Mouse (Mus musculus) heart, adult 9 months (tissue): ENCODE measurements around the gene Mink1.
"Not testable (repeated sequence)": the region's sequence is repeated elsewhere in the genome, so short reads cannot be mapped to it uniquely, and the experiment has no call there.

ENCODE experiments used
- DNase-seq, 2 experiments: peaks; one replicate each; pipeline ENCODE4 v3.0.0; 2022; ENCODE audit warnings: low spot score in 2 of 2

The Mink1 gene

DNA sequence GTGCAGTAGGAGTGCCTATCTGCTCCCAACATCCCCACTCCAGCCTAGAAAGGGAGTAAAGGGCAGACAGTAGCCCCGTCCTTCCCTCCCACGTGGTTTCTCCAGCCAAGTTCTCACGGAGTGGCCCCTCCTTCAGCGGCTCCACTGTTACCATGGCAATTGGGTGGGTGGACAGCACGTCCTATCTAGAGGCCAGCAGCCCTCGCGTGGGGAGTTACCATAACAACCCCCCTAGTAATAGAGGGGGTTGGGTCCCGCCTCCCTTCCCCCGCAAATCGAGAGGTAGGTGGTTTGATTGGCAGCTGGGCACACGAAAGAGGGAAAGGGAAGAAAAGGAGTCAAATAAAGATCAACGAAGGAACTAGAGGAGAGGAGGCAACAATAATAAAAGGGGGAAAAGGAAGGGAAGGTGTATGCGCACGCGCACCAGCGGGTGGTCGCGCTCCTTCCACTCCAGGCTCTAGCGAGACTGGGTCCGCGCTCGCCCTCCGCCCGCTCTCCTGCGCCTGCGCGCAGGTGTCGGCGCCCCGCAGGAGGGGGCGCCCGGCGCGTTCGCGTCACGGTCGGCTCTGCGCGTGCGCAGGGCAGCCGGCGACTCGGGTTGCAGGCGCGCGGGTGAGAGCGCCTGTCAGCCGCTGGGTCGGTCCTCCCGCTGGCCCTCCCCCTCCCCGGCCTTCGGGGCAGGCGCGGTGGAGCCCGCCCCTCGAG lies at the start of gene Mink1:
Gene Mink1, plus strand, starts transcription at position 595 of the 708 bp plus-strand sequence.
- peak; percentile 88 to 90 for DNase-seq

DNA sequence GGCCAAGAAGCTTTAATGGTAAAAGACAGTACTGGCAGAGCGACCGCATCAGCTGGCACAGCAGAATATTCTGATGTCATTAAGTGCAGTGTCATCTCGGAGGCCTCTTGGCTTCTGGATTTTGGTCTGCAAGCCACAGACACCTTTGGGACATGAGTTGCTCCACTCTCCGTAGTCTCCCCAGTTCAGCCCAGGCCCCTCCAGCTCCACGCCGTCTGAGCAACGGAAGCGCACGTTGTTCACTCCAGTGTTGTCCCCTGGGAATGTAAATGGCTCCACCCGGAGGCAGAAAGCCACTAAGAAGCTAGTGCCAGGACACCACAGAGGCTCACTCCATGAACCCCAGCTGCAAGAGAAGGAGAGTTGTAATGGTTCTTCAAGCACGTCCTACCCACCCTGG lies 49.2 kb upstream of the Mink1 start:
- DNase-seq, result peak; percentile 59 to 61

DNA sequence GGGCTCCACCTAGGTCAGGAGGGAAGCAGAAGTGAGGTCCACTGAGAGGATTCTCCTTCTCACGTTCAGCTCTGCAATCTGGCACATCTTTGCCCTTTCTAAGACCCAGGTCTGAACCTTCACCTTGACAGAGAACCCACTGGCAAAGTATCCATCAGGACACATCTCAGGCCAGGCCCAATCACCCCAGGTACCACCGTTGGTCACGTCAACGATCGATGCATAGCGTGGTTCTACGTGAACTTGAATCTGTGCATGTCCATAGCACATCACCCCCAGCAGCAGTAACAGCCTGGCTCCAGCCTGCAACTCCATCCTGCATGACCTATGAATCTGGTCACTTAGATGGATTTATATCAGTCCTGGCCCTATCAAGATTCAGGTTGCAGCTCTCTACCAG lies 48.4 kb upstream of the Mink1 start, which contains the start of gene Vmo1:
Gene Vmo1, minus strand, starts transcription at position 329 of the 400 bp plus-strand sequence.
- DNase-seq, result no peak

DNA sequence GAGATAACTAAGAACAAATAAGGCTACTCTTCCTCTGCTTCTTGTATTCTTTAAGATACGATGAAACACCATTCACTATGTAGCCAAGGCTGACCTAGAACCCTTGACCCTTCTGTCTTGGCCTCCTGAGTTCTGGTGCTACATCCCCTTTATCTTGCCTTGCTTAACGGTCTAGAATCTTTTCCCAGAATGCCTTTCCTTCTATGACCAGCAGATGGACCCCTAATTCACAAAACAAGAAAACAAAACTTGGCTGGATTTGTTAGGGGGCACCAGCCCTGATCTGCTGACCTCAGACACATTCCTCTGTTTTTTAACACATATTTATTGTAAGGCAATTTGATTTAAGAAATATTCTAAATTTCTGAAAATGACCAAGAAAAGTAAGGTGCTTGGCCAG lies 46.3 kb upstream of the Mink1 start:
- DNase-seq, result peak in 1 of 2 experiments; percentile 51

- no peak for DNase-seq
Measured at GRCm38 (mm10) chr11:70518436-70518835, 44.2 kb upstream of the Mink1 start.

GRCm38 (mm10) chr11:70518923-70519322 lies 43.8 kb upstream of the Mink1 start, which contains the start of gene Gltpd2:
Gene Gltpd2, plus strand, starts transcription at chr11:70519196.
- DNase-seq, result no peak

DNA sequence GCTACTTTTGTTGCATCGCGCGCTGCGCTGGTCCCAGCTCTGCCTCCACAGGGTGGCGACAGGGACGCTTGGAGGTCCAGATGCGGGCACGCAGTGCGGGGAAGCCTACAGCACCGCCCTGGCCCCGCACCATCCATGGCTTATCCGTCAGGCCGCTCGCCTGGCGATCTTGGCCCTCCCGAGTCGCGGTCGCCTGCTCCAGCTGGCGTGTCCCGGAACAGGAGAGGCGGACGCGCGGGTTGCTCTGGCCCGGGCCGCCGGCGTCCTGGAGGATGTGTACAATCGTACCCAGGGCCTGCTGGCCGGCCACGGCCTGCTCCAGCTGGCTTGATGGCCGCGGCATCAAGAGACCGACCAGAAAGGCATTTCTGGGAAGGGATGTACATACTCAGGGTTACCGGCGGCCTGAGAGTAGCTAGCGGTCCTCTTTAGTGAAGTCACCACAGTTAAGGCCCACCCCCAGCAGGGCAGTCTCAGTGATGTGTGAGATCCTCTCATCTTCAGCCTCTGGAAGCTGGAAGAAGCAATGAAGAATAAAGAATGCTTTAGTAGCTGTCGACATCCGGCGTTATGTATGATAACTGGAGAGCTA lies 42.4 kb upstream of the Mink1 start:
- DNase-seq, result peak; percentile 49 to 51

DNA sequence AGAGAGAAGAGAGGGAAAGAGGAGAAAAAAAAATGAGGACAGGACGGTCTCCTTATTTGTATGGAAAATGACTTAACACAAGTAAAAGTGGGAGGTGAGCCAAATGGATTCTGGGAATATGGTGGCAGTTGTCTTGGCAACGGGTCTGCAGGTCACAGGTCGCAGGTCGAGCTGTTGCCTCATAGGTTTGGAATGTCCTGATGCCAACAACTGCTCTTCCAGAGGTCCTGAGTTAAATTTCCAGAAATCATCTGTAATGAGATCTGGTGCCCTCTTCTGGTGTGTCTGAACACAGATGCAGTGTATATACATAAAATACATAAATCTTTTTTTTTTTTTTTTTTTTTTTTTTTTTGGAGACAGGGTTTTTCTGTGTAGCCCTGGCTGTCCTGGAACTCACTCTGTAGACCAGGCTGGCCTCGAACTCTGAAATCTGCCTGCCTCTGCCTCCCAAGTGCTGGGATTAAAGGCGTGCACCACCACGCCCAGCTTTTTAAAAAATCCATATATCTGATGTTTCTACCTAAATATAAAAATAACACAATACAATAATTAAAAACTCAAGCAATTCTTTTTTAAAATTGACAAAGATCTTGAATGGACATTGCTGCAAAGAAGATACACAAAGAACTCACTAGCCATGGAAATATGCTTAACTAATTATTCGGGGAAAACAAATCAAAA lies 39.2 kb upstream of the Mink1 start:
- not testable (repeated sequence) for DNase-seq

DNA sequence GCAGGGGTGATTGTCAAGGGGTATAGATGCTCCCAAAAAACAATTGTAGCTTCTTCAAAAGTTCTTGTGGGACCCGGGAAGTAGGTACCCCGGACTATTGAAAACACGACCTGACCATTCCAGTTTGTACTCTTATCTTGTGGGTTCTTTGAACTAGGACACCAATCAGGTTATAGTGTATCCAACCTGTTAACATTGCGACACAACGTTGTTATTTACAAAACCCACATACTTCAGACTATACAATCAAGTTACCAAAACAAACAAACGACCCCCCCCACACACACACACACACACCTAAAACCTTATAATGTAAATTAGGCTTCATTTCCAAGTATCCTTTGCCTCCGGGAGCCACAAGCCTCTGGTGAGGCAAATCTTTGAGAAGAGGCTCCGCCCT lies 37.9 kb upstream of the Mink1 start:
- DNase-seq, result no peak

GRCm38 (mm10) chr11:70525184-70525678 lies 37.5 kb upstream of the Mink1 start, which contains the start of gene Psmb6:
Gene Psmb6, plus strand, starts transcription at chr11:70525367.
- DNase-seq, result peak; percentile 94 to 96

DNA sequence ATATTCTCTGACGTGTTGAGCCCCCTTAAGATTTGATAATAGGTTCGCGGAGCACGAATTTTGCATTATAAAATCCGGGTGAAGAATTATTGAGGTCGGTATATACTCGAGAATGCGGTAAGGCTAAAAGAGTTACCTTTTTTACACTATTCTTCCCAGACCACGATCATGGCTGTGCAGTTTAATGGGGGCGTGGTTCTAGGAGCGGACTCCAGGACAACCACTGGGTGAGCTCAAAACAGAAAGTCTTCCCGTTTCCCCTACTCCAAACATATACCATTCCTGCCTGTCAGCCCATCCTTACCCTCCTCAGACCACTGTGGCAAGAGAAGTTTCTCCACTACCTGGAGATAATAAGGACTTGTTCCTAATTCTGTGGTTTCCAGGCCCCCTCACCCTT lies 37.0 kb upstream of the Mink1 start:
- DNase-seq, result no peak

- no peak for DNase-seq
Measured at GRCm38 (mm10) chr11:70526211-70526610, 36.5 kb upstream of the Mink1 start.

DNA sequence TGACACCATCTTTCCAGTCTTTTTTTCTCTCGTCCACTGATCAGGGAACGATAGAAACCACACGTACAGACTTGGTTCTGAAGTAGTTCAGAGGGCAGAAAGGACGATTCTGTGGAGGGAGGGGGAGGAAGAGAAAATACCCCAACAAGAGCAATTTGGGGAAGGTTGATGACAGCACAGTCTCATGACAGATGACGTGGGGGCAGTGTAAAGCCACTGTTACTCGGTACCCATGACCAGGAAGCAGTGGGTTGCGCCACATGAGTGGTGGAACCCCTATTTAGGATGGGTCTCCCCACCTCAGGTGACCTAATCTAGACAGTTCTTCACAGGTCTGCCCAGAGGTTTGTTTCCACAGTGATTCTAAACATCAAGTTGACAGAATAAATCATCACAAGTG lies 34.1 kb upstream of the Mink1 start:
- no peak for DNase-seq

- not testable (repeated sequence) for DNase-seq
Measured at GRCm38 (mm10) chr11:70531065-70531464, 31.6 kb upstream of the Mink1 start.

DNA sequence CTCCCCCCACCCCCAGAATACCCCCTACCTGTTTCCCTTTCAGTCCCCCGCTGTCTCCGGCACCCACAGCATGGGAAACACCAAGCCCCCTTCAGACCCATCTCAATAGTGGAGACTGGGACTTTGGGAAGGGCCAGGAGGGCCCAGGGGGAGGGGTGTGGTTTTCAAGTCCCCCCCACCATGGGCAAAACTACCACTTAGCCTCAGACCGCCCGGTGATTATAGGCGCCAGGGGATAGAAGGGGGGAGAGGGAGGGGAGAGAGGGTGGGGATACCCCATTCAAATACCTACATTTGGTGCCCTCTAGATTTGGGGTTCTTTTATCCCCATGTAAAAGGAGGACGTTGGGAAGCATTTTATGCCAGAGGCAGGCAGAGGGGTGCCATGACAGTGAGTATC lies 29.8 kb upstream of the Mink1 start, which contains the start of gene Gm40193:
Gene Gm40193, minus strand, starts transcription at position 101 of the 400 bp plus-strand sequence.
- DNase-seq, result no peak

DNA sequence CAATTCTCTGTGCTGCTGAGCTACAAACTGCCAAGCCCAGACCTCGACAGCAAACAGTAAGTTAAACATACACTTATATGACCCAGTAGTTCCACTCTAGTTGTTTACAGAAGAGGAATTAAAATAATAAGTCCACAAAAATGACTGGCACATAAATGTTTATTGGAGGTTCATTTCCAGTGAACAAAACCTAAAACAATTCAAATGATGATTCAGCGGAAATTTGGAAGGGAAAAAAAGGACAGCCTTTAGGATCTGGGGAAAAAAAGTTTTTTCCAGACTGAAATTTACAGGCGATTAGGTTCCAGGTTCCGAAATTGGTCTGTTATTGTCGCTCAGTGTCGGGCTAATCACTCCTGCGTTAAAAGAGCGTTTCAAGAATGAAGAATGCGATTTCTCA lies 23.3 kb upstream of the Mink1 start:
- no peak for DNase-seq

DNA sequence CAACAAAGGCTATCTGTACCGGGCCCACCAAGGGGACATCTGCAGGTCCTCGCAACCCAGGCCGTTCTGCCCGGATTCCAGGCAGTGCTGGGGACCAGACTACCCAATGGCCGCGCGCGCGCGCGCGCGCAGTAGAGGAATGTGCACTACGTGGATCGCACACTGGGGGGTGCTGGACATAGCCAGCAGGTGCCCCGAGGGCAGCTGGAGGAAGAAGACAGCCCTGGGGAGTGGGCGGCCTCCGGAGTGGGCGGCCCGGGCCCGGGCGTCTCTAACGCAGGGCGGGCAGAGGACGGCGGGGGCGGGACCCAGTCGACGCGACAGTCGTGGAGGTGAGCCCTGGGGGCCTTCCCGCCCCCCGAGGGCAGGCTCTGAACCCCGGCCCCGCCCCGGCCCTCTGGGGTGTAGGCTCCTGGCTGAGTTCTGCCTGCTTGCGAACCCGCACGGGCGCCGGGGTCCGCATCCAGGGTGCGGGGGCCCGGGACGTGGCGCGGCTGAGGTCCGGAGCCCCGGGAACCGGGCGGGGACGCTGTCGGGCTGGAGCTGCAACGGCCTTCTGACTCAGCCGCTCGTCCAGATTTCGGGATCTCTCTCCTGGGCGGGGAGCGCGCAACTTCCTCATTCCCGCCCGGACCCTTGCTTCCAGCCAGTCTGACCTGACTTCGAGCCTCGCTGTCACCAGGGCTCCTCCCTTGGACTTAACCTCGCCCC lies 22.6 kb upstream of the Mink1 start, which contains the start of gene Pld2:
Gene Pld2, plus strand, starts transcription at position 188 of the 711 bp plus-strand sequence.
- peak; percentile 91 to 92 for DNase-seq

- no peak for DNase-seq
Measured at GRCm38 (mm10) chr11:70540928-70541327, 21.8 kb upstream of the Mink1 start.

- DNase-seq, result no peak
Measured at GRCm38 (mm10) chr11:70541415-70541814, 21.3 kb upstream of the Mink1 start.

- DNase-seq, result no peak
Measured at GRCm38 (mm10) chr11:70544496-70544895, 18.2 kb upstream of the Mink1 start.

DNA sequence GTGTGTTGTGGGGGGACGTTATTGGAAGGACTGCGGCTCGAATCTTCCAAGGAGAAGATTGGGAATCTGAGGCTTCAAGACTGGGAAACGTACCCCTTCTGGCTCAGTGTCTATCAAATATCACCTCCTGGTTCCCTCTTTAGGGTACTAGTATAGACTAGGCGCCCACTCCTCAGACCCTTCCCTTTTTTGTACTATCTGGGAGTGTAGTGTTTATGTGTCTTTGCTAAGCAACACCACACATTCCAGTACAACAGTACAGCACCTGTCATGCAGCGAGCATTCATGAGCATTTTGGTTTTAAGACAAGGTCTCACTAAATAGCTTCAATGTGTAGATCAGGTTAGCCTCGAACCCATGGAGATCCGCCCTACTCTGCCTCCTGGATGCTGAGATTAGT lies 11.2 kb upstream of the Mink1 start:
- DNase-seq, result no peak

DNA sequence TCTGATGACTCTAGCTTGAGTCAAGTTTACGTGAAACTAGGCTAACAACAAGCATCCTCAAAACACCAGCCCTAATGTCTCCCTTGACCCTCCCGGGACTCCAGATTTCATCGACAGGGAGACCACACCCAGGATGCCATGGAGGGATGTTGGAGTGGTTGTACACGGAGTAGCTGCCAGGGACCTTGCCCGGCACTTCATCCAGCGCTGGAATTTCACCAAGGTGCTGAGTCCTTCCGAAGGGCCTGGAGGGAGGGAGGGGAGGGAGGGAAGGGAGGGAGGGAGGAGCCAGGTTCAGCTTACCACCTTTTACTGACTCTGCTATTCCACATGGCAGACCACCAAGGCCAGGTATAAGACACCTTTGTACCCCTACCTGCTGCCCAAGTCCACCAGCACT lies 8.7 kb upstream of the Mink1 start:
- DNase-seq, result no peak
